Mouse (Mus musculus): ENCODE data around the gene Rasl2-9.
A peak's percentile ranks its signal among the peaks of the same experiment; 100 is the strongest.
"Not testable (repeated sequence)": the region's sequence is repeated elsewhere in the genome, so short reads cannot be mapped to it uniquely, and the experiment has no call there.

The Rasl2-9 gene

GRCm38 (mm10) chr7:5125549-5126406 lies at the start of gene Rasl2-9:
Gene Rasl2-9 (minus strand): TSS chr7:5125950.
- peak; percentile 80 for DNase-seq

DNA sequence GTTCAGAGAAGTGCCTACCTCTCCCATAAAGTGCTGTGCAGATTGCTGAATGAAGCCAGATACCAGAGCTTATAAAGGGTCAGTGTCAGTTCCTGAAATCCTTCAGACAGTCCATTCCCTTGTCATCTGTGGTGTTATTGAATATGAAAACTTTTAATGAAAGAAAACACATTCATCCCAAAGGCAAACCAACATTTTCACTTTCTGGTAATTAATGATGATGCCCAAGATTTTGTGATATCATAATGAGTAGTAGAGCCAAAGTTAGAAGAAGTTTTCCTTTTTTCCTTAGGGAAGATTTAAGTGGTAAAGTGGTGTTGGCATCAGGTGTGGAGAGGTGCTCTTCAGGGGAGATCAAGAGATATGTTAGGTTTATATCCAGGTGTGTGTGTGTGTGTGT lies 23.8 kb upstream of the Rasl2-9 start, which contains the start of gene Vmn1r55:
Vmn1r55 (minus strand) TSS at position 101 of the 400 bp plus-strand sequence.
- DNase-seq, result not testable (repeated sequence)

DNA sequence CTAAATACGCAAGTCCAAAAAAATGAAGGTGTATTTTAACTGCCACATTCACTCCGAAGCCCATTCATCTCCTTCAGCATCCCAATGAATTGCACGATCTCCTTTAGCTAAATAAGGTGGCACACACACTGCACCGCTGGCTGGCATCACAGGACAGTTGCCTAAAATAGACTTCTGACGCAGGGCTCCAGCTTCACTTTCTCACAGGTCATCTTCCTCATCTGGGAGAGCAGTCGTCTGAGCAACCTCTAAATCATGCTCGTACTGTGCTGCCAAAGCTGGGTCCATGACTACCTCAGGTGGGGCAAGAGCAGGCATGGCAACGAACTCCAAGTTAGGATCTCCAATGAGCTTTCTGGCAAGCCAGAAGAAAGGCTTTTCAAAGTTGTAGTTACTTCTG lies 672 bp downstream of the Rasl2-9 start:
- no peak for DNase-seq

DNA sequence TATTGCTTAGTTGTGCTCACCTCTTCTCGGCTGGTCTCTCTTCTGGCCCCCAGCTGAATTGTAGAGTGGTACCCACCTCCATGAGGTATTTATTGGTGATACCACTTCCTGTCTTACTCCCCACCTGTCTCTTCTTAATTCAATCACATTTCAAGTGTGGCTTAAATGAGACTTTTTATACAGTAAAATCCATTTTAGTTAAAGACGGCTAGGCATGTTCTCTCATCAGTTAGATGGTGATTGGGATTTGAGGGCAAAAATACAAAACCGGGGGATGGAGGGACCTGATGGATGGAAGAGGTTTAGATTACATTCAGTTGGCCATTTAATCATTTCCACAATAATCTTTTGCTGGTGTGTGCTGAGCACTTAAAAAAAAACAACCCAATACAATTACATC lies 8.9 kb downstream of the Rasl2-9 start, which contains the start of gene Rfpl4:
Rfpl4 (minus strand) TSS at position 101 of the 400 bp plus-strand sequence.
- DNase-seq, result no peak

DNA sequence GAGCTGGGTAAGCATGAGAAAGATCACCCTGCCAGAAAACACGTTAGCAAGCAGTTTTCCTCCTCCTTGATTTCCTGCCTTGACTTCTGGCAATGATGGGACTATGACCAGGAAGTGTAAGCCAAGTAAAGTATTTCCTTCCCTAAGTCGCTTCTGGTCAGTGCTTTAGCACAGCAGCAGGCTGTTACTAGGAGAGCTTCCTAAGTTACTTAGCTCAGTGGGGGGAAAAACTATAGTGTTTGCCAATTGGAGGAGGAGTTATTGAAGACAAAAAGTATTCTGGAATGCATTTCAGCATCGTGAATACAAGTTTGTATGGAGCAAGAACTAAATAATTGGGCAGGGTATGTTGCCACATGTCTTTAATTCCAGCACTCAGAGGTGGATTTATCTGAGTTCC lies 13.0 kb downstream of the Rasl2-9 start:
- DNase-seq, result no peak

- DNase-seq, result no peak
Observed at GRCm38 (mm10) chr7:5109301-5109700, 16.4 kb downstream of the Rasl2-9 start.

GRCm38 (mm10) chr7:5108272-5108671 lies 17.5 kb downstream of the Rasl2-9 start:
- no peak for DNase-seq

DNA sequence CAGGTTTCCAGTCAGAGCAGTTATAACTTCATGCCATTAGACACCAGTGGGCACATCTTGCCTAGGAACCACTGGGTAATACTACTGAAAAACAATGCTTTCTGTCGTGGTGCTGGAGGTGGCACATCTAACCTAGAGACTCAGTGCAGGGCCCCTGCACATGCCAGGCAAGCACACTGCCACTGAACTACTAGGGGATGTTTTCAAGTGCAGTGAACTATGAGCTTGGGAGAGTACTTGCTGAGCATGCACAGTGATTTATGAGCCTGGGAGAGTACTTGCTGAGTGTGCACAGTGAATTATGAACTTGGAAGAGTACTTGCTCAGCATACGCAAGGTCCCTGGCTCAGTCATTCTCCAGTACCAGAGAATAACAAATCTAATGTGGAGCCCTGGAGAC lies 23.2 kb downstream of the Rasl2-9 start:
- no peak for DNase-seq

- no peak for DNase-seq
Observed at GRCm38 (mm10) chr7:5101066-5101663, 24.6 kb downstream of the Rasl2-9 start.

DNA sequence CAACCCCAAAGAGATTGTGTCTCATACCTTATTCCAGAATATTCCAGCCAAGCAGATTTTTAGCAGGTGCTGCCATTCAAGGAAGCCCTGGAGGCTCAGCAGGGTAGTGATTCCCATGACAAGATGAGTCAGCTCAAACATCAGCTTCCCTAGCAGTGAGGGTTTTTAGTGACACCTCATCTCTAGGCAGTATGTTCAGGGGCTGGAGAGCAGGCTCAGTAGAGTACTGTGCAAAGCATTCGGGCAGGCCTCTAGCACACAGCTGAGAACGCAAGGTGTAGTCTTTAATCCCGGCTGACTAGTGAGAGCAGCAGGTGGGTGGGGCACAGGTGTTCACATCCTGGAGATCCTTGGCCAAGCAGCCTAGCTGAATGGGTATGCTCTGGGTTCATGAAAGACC lies 26.0 kb downstream of the Rasl2-9 start:
- no peak for DNase-seq

GRCm38 (mm10) chr7:5098769-5099168 lies 27.0 kb downstream of the Rasl2-9 start:
- DNase-seq, result no peak

GRCm38 (mm10) chr7:5092831-5093510 lies 32.8 kb downstream of the Rasl2-9 start:
- DNase-seq, result no peak

DNA sequence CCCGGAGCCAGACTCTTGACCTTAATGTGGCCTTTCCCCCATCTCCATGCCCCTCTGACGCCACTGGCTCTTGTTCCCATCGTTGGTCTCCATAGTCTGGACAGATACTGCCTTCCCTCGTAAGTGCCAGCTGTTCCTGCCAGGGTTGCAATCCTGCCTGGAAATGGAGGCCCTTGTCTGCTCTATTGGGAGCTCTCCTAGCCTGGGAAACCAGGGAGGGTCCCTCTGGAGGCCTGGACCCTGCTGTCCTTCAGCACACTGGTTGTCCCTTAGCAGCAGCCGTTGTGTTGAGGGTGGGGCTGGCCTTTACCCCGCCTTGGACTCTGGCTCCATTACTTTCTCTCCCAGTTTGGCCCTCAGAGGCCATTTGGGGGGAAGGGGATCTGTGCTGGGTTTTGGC lies 33.4 kb downstream of the Rasl2-9 start:
- DNase-seq, result no peak

DNA sequence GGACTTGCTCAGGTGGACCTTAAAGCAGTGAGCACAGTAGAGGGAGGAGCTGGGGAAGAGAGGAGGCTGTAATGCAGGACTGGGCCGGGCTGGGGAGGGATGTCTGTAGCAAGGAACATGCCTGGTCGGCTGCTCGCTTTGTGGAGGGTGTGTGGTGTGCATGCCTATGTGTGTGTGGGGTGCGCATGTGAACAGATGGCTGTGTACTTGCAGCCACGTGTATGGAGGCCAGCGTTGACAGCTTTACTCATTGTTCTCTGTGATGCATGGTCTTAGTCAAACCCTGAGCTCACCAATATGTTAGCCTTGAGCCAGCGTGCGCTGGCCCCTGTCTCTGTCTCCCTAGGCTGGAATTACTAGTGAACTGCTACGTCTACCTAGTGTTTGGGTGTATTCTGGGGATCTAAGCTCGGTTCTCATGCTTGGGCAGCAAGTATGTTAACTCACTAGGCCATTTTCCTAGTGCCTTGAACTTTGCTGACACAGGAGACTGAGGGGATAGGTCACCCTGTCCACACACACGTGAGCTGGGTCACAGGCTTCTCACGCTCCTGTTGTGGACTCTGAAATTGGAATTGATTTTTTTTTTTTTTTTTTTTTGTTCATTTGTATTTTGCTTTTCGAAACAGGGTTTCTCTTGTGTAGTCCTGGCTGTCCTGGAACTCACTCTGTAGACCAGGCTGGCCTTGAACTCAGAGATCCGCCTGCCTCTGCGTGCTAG lies 34.6 kb downstream of the Rasl2-9 start:
- DNase-seq, result no peak

- DNase-seq, result no peak
Observed at GRCm38 (mm10) chr7:5089853-5090252, 35.9 kb downstream of the Rasl2-9 start.

- no peak for DNase-seq
Observed at GRCm38 (mm10) chr7:5087886-5088285, 37.9 kb downstream of the Rasl2-9 start.

GRCm38 (mm10) chr7:5086921-5087440 lies 38.8 kb downstream of the Rasl2-9 start:
- no peak for DNase-seq

GRCm38 (mm10) chr7:5085512-5085911 lies 40.2 kb downstream of the Rasl2-9 start:
- DNase-seq, result no peak

- DNase-seq, result no peak
Observed at GRCm38 (mm10) chr7:5083325-5084105, 42.2 kb downstream of the Rasl2-9 start.

- no peak for DNase-seq
Observed at GRCm38 (mm10) chr7:5081939-5082338, 43.8 kb downstream of the Rasl2-9 start.

DNA sequence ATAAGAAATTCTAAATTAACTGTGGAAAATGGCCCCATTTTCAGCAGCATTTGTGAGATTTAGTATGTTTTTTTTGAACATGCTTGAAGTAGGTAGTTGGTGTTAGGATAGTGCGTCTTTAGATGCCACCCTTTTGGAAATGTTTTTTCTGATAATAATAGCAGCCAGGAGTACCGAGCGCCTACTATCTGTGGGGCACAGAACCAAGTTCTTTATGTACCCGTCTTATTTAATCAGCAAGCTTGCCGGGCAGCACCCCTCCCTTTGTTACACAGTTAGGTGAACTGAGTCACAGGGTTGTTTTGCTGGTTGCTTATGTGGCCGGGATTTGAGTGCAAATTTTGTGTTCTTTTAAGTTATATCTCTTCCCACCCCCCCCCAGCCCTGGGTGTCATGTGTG lies 44.5 kb downstream of the Rasl2-9 start:
- DNase-seq, result peak; percentile 76

GRCm38 (mm10) chr7:5080815-5081214 lies 44.9 kb downstream of the Rasl2-9 start:
- DNase-seq, result no peak
